Mouse (Mus musculus): Measurements from ENCODE around the gene Fam81b.
"Not testable (repeated sequence)": the region's sequence is repeated elsewhere in the genome, so short reads cannot be mapped to it uniquely, and the experiment has no call there.

The Fam81b gene

DNA sequence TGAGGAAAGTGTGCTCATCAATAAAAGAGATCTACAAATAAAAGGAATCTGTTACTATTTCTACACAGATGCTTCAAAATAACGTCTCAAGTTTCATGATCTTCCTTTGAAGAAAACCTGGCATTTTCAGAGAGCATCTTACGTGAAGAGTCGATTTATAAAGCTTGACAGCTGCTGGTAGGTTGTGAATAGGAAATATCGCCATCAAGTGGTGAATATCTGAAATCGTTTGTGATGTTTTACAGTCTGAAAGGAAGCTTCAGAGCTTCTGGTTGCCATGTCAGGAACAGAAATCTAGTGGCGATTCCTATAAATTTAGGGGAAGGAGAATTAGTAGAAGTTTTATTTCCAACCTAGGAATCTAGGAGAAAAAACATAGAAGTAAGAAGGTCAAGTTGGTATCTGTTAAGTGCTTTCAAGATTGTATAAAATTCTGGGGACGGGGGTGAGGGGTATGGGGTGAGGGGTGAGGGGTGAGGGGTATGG lies at the start of gene Fam81b:
TSS of gene Fam81b (minus strand) at position 436 of the 486 bp plus-strand sequence.
- peak; percentile 1 for DNase-seq (ENCODE audit: low read depth, low spot score)

DNA sequence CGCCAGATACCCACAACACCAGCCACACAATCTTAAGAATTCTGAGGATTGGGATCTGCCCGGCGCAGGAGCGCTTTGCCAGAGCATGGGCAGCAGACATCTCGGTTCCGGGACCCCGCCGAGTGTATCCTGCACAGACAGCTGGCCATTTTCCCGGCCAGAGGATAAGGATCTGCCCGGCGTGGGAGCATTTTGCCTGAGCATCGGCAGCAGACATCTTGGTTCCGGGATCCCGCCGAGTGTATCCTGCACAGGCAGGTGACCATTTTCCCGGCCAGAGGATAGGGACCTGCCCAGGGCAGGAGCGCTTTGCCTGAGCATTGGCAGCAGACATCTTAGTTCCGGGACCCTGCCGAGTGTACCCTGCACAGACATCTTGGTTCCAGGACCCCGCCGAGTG lies 41.1 kb upstream of the Fam81b start:
- DNase-seq (ENCODE audit: low read depth, low spot score), result not testable (repeated sequence)

DNA sequence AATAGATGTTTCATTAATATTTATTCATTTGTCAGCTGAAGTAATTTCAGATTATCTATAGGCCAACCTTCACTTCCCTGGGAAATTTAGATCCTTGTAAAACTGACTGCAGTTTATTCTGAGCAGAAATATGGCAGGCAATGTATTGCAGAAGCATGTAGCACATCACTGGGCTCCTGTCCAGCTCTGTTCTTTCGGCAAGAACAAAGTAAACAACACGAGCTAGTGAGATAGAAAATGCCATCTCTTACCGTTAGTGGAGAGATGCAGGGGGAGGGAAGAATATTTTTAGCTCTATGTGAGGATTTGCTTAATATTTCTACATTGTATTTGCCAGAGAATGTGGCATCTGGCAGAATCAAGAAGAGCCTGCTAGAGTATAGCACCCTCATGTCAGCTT lies 13.8 kb upstream of the Fam81b start:
- no peak for DNase-seq (ENCODE audit: low read depth, low spot score)

DNA sequence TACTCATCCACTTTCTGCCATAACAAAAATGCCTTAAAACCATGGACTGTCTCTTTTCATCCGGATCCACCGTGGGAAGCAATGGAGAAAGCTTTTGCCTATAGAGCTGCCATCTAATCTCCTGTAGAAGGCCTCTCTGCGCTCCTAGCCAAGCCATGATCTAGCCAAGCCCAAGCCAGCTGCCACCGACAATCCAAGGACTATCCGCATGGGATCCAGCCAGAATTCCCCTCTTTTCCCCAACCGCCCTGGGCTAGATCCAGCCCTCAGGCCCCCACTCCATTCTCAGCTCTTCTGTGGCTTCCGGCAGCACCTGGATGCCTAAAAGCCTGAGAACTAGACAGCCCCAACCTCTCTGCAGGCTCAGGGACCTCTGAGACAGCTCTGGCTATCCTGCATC lies 6.7 kb upstream of the Fam81b start:
- DNase-seq (ENCODE audit: low read depth, low spot score), result no peak

DNA sequence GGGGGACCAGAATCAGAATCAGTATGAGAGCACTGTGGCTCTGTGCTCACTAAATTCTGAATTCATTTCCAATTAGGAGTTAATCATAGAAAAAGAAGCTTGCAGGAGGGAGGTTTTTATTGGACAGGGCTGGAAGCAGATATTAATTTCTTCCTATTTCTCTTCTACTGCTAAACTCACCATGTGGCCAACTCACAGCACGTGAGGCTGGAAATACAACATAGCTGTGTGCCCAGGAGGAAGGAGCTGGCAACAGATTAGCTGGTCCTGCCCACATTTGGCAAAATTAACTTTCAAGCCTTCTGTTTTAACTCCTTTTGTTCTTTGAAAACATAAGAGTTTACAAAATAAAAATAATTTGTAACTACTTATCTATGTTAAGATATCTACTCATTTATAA lies 3.9 kb upstream of the Fam81b start:
- no peak for DNase-seq (ENCODE audit: low read depth, low spot score)

DNA sequence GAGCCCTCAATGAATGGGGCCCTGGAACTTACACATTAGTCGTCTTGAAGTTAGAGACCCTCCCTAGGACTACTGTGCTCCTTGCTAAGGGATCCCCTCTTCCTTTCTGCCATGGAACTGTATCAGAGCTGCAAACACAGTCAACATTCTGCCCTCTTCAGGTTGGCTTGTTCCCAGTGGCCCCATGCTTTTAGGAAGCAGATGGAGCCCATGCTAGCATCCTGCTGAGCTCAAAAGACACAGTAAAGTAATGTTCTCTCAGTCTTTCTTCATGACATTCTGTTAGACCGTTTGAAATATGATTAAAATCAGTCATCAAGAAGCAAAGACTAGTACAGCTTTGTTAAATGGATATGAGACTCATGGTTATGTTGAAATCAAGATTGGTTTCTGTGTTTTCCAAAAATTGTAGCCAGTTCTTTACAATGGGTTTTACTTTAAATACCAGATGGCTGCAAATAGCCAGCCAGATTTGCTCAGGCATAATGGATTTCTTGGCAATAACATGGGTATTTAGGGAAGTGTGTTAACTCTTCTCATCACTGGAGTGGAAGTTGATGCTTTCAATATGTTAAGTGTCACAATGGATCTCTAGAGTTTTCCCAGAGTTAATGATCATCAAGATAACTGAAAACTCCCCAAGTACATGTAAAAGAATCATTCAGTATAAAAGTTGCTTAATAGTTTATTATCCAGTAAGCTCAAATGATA lies 938 bp upstream of the Fam81b start:
- no peak for DNase-seq (ENCODE audit: low read depth, low spot score)

DNA sequence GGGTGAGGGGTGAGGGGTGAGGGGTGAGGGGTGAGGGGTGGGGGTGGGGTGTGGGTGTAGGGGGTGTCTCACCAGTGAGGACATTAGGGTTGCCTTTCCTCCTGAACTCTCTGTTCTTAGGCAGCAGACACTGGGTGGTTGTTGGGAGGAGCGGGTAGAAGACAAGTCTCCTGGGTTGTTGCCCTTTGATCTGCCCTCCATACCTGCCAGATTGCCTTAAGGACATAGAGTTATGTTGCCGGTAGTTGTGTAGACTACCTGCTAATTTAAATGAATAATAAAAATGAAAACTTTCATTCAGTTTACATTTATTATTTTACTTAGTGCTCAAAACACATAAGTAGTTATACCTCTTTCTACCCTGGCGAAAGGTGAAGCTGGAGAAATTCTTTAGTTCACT lies 369 bp upstream of the Fam81b start:
- DNase-seq (ENCODE audit: low read depth, low spot score), result no peak

DNA sequence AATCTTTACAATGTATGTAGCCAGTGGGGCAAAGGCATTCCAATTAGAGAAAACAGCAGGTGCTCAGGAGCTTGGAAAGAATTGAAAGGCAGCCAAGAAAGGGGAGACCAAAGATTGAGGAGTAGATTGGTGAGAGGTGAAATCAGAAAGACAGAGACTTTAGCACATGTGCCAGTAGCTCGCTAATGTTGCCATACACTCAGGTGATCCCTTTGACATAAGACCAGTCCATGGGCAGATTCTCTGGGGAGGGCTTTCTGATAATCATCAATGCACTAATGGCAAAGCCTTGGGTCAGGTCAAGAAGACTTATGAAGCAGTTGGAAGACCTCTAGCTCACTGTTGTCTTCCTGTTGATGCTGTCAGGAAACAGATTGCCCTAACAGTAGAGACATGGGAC lies 671 bp downstream of the Fam81b start:
- no peak for DNase-seq (ENCODE audit: low read depth, low spot score)

DNA sequence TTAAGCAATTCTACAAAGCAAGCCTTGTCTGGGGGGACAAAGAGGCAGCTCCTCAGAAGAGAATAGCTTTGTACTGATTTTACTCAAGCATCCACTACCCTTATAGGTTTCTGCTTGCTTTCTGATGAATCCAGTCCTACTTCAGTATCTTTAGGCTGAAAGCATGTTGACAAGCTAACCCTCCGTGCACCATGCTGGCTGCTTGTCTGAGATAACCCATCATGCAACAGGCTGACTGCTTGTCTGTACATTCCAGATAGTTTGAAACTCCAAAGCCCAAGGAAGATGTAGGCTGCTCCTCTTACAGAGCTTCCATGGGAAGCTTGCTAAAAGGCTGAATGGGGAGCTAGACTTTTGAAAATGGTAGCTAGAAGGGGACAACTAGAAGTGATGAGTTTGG lies 1.7 kb downstream of the Fam81b start:
- no peak for DNase-seq (ENCODE audit: low read depth, low spot score)

DNA sequence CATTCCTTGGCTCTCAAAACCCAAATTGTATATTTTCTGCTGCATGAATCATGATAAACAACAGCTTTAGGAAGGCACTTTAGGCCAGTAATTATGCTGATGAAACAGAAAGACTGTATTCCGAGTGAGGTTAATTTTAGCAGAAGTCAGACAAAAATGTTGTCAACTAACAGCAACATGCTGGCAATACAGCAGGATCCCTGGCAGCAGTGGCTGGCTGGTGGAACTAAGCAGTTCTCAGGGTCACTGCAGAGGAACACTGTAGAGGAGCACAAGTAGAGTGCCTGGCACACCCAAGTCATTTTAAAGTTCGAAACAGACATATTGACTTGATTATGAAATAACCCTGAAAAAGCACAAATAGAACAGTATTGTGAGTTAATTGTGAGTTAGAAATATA lies 2.8 kb downstream of the Fam81b start:
- DNase-seq (ENCODE audit: low read depth, low spot score), result no peak

DNA sequence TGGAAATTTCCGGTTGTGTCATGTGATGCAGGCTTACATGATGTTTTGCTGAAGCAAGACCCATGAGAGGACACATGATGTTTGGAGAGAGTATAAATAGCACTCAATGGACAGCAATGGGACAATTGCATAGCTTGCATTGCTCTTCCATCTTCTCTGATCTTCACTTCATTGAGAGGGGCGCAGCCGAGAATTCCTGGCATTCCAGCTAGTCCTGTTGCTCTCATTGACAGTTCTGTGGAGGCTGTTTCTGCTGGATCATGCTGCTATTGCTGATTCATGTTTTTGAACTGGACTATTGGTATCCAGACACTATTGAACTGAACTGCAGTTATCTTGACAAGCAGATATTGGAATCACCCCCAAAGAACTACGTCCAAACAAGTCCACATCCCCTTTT lies 12.8 kb downstream of the Fam81b start:
- DNase-seq (ENCODE audit: low read depth, low spot score), result no peak

DNA sequence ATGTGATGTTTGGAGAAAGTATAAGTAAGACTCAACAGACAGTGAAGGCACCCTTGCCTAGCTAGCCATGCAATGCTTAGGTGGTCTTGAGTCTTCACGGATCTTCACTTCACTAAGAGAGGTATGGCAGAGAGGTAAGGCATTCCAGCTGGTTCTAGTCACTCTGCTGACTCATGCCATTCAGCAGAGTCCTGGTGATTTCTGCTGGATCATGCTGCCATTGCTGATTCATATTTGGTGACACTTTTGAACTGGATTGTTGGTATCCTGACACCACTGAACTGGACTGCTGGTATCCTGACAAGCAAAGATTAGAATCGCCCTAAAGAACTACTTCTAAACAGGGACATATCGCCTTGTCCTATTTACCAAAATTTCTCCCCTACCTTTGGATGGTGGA lies 20.3 kb downstream of the Fam81b start:
- no peak for DNase-seq (ENCODE audit: low read depth, low spot score)

DNA sequence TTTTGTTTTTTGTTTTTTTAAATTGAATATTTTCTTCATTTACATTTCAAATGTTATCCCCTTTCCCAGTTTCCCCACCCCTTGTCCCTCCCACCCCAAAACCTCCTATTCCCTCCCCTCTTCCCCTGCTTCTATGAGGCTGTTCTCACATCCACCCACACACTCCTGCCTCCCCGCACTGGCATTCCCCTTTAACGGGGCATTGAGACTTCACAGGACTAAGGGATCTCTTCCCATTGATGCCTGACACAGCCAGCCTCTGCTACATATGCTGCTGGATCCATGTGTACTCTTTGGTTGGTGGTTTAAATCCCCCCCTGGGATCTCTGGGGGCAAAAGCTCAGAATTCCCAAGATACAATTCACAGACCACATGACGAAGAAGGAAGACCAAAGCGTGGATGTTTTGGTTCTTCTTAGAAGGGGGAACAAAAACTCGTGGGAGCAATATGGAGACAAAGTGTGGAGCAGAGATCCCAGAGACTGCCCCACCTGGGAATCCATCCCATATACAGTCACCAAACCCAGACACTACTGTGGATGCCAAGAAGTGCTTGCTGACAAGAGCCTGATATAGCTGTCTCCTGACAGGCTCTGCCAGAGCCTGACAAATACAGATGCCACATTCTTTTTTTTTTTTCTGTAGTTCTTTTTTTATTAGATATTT lies 40.4 kb downstream of the Fam81b start:
- DNase-seq (ENCODE audit: low read depth, low spot score), result no peak

DNA sequence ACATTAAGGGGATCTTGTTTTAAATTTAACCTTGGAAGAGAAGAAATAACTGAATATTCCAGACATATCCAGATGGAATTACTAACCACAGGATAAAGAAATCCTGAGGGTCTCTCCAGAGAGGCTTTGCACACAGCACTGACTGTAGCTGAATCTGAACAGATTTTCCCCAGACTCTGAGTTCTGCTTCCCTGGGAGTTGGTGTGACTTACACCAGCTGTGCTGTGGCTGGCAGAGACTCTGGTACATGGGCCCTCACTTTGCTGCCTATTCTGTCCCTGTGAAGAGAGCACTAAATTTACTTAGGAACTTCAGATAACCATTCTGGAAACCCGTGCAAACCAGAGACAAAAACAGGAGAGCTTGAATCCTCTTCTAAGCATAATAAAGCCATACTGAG lies 46.1 kb downstream of the Fam81b start:
- DNase-seq (ENCODE audit: low read depth, low spot score), result no peak

DNA sequence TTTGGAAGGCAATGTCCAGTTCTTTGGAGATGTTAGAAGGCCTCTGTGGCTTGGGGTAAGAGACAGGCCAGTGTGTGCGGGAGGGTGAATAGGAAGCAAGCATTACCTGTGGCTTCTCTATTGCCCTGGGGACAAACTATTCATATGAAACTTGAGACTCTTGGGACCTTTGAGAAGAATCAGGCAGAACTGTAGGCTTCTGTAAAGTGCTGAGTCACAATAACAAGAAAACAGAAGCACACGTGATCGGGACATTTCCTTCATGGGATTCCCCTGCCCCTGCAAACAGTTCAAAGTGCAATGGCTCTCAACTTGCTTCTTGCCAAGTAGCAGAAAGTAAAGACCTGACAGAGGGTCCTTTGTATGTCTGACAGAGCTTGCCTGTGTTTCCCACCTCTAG lies 48.5 kb downstream of the Fam81b start:
- no peak for DNase-seq (ENCODE audit: low read depth, low spot score)

DNA sequence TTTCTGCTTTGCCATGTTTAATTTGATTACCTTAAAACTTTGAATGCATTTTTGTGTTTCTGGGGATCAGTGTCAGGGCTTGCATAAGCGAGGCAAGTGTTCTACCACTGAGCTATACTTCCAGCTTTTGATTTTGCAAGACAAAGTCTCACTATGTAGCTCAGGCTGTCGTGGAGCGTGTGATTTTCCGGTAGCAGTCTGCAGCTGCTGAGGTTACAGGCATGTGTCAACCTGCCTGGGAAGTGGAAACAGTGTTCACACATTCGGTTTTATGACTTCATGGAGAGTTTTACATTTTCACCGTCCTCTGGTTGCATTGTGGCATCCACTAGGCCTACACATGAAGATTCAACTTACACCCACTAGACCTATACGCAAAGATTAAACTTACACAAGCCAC lies 54.8 kb downstream of the Fam81b start:
- no peak for DNase-seq (ENCODE audit: low read depth, low spot score)

DNA sequence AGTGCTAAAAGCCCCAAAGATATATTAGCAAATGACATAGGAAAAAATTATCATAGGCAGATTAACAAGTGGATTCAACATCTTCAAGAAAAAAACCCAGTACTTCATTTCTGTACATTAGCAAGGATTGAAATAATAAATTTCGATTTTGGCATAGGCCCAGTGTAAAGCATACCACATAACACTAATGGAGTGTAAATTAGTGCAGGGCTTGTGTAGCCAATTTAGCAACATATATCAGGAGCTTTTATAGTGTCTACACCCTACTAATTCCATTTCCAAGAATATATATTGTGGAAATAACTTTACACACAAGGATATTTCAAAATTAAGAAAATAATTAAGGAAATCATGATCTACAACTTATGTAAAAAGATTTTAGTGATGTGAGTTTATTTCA lies 55.8 kb downstream of the Fam81b start:
- no peak for DNase-seq (ENCODE audit: low read depth, low spot score)

DNA sequence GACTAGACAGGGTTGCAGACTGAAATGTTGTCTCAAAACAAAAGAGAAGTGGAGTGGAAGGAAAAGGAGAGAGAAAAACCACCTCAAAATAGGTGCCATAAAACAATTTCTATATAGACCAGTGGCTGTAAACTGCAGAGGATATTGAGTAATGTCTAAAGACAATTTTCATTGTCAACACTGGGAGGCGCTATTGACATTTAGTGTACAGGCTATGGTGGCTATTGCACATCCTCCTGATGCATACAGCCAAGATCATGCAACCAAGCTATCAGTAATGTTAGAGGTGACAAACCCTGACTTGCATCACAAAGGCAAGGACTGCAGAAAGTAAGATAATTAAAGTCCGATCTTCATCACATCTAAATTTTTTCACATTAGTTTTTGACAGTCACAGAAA lies 89.5 kb downstream of the Fam81b start:
- no peak for DNase-seq (ENCODE audit: low read depth, low spot score)

DNA sequence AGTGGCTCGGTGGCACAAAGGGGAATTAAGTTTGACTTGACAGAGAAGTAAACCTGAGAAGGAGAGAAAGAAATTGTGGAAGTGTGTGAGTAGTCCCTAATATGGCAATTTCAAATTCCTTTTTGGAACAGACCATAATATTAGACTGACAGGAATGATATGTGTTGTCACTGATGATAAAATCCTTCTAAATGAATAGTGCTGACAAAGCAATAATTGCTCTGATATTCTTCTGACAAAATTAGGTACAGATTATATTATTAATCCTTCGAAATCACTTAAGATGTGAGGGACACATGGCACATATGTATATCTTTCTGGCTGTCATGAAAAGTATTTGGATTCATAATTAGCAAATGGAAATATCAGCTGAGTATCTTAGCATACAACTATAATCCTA lies 89.9 kb downstream of the Fam81b start:
- no peak for DNase-seq (ENCODE audit: low read depth, low spot score)

DNA sequence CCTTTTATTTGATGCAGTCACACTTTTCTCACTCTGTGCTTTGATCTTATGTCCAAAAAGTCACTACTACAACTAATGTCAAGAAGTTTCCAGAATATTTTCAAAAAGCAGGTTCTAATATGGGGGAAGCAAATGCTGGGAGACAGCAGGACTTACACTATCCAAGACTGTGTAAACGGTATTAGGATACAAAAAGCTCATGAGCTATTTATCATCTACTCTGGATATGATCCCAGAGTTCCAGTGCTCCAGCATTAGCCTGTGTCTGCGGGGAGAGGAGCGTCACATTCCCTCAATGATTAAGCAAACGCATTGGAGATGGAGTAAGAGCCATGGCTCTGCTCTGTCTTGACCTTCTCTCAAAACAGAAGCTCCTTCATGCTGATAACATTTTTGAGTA lies 104.9 kb downstream of the Fam81b start:
- no peak for DNase-seq (ENCODE audit: low read depth, low spot score)

DNA sequence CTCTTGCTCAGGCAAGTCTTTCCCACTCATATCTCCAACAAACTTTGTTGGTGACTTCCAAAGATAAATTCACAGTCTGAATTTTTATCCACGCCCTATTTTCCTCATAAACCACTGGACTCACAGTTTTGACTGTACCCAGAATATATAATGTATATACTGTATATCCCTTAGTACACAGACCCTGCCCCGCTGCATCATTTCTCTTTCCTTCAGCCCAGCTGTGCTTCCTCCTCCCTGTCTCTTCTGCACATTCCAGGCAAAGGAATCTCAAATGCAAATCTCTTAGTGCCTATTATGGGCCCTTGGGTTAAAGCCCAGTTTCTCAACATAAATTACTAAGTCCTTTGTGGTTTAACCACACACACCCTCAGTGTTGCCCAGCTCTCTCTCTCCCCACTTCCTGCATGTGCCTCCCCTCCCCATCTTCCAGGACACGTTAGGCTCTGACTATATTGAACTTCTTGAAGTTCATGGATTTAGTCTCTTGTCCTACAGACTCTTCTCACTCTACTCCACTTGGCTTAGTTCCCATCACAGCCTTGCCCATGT lies 107.5 kb downstream of the Fam81b start:
- DNase-seq (ENCODE audit: low read depth, low spot score), result no peak

DNA sequence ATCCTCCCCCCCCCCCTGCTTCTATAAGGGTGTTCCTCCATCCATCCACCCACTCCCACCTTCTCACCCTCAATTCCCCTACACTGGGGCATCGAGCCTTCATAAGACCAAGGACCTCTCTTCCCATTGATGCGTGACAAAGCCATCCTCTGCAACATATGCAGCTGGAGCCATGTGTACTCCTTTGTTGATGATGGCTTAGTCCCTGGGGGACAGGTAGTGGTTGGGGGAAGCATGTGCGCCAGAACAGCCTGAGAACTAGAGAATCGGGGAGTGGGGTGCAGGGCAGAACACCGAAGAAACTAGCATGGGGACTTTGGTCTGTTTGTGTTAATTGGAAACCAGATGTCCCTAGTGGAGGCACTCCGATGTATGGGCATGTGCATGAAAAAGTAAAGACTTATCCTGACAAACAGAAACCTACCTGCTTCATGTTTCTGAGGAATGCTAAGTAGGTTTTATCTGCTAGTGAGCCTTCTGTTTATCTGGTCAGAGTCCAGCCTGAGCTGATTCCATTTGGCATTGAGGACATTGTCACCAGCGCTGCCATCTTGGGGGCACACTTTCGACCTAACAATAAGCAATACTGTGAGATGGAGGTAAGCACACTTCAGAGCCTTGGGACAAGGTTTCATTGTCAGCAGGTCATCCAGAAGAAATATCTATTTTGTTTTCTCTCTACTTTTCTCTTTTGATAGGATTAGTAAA lies 109.3 kb downstream of the Fam81b start:
- DNase-seq (ENCODE audit: low read depth, low spot score), result no peak

DNA sequence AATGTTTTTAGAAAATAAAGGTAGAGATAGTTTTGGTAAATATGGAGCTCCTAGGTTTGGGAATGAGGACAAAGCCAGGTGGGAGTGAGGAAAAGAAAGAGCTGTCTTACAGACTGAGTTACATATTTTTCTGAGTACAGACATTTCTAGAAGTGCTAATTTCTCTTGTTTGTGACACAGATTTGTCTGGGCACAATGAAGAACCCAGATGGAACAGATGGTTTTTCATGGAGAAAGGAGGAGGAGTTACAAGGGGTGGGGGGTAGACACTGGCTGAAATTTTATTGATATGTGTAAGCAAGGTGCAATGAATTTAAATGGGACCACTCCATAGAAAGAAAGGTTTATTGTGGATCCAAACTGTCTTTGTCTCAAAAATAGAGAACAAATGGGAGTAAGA lies 109.9 kb downstream of the Fam81b start:
- DNase-seq (ENCODE audit: low read depth, low spot score), result no peak
